Mouse (Mus musculus) heart, adult 2 months (tissue): ENCODE data around the gene Hgfac. TPM values are rescaled to one million over a fixed set of nuclear protein-coding genes. Genes with fewer than 3 reads are reported as not detected.

Experiments used
- DNase-seq, 2 experiments: peaks; one replicate each; pipeline ENCODE4 v3.0.0; 2021
- H3K27ac ChIP-seq: fragments of 200-600 bp; 2 replicates; pipeline ENCODE4 v1.8.1; 2022
- H3K27me3 ChIP-seq: fragments of 200-500 bp; 2 replicates; pipeline ENCODE4 v1.6.1; 2012; ENCODE audit warnings: mild to moderate bottlenecking, low read length, inconsistent platforms, mixed read lengths; ENCODE audit not compliant: control insufficient read depth, insufficient read depth
- H3K36me3 ChIP-seq: fragments of 200-500 bp; 2 replicates; pipeline ENCODE4 v1.6.1; 2012; ENCODE audit warnings: low read length, inconsistent platforms; ENCODE audit not compliant: control insufficient read depth, insufficient read depth
- H3K4me1 ChIP-seq: fragments of 200-500 bp; 2 replicates; pipeline ENCODE4 v1.6.1; 2011; ENCODE audit warnings: low read length; ENCODE audit not compliant: control insufficient read depth, insufficient read depth
- H3K4me3 ChIP-seq: fragments of 200-600 bp; 2 replicates; pipeline ENCODE4 v1.8.1; 2022
- H3K79me2 ChIP-seq: fragments of 200-500 bp; replicated peaks from 2 replicates; pipeline ENCODE4 v1.6.1; 2012; ENCODE audit warnings: mild to moderate bottlenecking, inconsistent platforms, low read length, moderate library complexity, mixed read lengths; ENCODE audit not compliant: control insufficient read depth, insufficient read depth
- H3K9ac ChIP-seq: fragments of 200-500 bp; 2 replicates; pipeline ENCODE4 v1.6.1; 2012; ENCODE audit warnings: low read depth, mild to moderate bottlenecking, control low read depth, inconsistent platforms, low read length, mixed read lengths
- CTCF ChIP-seq: fragments of 200-600 bp; IDR thresholded peaks from 2 replicates; pipeline ENCODE4 v1.8.1; 2022; ENCODE audit warnings: antibody characterized with exemption, mild to moderate bottlenecking, moderate library complexity
- EP300 ChIP-seq: fragments of 200-500 bp; IDR thresholded peaks from 2 replicates; pipeline ENCODE4 v1.6.1; 2011; ENCODE audit warnings: low read depth, low read length, control low read depth; ENCODE audit not compliant: insufficient read depth
- POLR2A ChIP-seq: fragments of 200-500 bp; IDR thresholded peaks from 2 replicates; pipeline ENCODE4 v1.6.1; 2011; ENCODE audit warnings: mild to moderate bottlenecking, low read depth, low read length, control low read depth; ENCODE audit not compliant: insufficient read depth
- WGBS: fragments of 180-500 bp; shearing (Covaris S2); methylation state at CpG from one replicate; pipeline ENCODE4 v1.1.7; 2018; 5-methylcytosine and 5-hydroxymethylcytosine counted together
- intact Hi-C: fragments of 180-260 bp; cut with DNase I; formaldehyde crosslinking; loops from one replicate; pipeline ENCODE4 v1.15.1; 2025
- microRNA-seq, 2 experiments: library from miRNA; unstranded; fragments of <30 nt; microRNA quantifications; one replicate each; pipeline ENCODE4 v1.2.0; 2021
- polyA plus RNA-seq: library from polyadenylated mRNA; depleted of rRNA; stranded (reverse); fragments of >200 nt; gene quantifications from 2 replicates; pipeline ENCODE4 v1.2.3, GENCODE M21; 2012; rRNA removed
- total RNA-seq, 2 experiments: library from RNA; stranded (reverse); gene quantifications; 2 replicates each; pipeline ENCODE4 v1.2.3; 2021

The Hgfac gene
- total and polyA plus RNA-seq, 3 experiments, result 0.47 to 1.3 (median 0.96) TPM

- DNase-seq, result no peak
- Histone ChIP-seq H3K79me2 (no peaks in the 10 kb centered on the region), H3K4me1 (no peaks in the 10 kb centered on the region), H3K9ac (no peak overlapping the region), H3K27ac (no peak overlapping the region), H3K4me3 (no peak overlapping the region), H3K36me3 (no peaks in the 10 kb centered on the region), H3K27me3 (no peaks in the 10 kb centered on the region)
- WGBS, result 75% methylated on average over 5 of the region's 5 CpGs
- intact Hi-C loops, result loop anchor here (5.0 kb wide), 1 partner anchor 37 kb away; no protein-coding TSS in a partner anchor
- TF ChIP-seq EP300 (no peak), CTCF (no peak), POLR2A (no peak)
Measured at GRCm38 (mm10) chr5:35089614-35089963, 48.3 kb downstream of the Hgfac start.

- H3K4me1 ChIP-seq, result no peaks in the 10 kb centered on the region
- WGBS, result 85% methylated on average over 3 of the region's 3 CpGs
- no peaks in the 10 kb centered on the region for H3K36me3 ChIP-seq
- H3K27me3 ChIP-seq, result no peaks in the 10 kb centered on the region
- H3K4me3 ChIP-seq, result no peak overlapping the region
- no peak for DNase-seq
- no peak overlapping the region for H3K27ac ChIP-seq
- no peak for TF ChIP-seq POLR2A
- no peak for TF ChIP-seq CTCF
- TF ChIP-seq EP300, result no peak
- intact Hi-C loops, result no loop called here
- H3K9ac ChIP-seq, result no peak overlapping the region
- H3K79me2 ChIP-seq, result no peaks in the 10 kb centered on the region
Measured at GRCm38 (mm10) chr5:35091636-35092035, 50.3 kb downstream of the Hgfac start.

Small RNA genes within 50 kb of the gene (microRNA-seq; reads per million reads assigned to microRNA genes)
- 5.0 to 7.9 reads per million in 2 experiments for gene Mir3097

Other genes with a start within 250 kb of the Hgfac start
- gene Msantd1, start 133.5 kb upstream of the Hgfac start, total RNA-seq, result under 1 TPM in 1 of 2 experiments, not detected in 1; 0.66 TPM
- 0.96 and 1.0 TPM in 2 replicates for gene Msantd1, start 133.5 kb upstream of the Hgfac start, polyA plus RNA-seq
- gene Rgs12, start 92.1 kb upstream of the Hgfac start, total RNA-seq, result 10 to 100 TPM; 13.1 to 16.5 TPM
- gene Rgs12, start 92.1 kb upstream of the Hgfac start, polyA plus RNA-seq, result 26.2 and 27.7 TPM in 2 replicates
- 10 to 100 TPM; 34.9 to 35.6 TPM for gene Dok7, start 15.3 kb downstream of the Hgfac start, total RNA-seq
- gene Dok7, start 15.3 kb downstream of the Hgfac start, polyA plus RNA-seq, result 23.8 and 25.4 TPM in 2 replicates
- 10 to 100 TPM; 49.0 to 59.0 TPM for gene Lrpap1, start 64.3 kb downstream of the Hgfac start, total RNA-seq
- gene Lrpap1, start 64.3 kb downstream of the Hgfac start, polyA plus RNA-seq, result 33.1 and 39.4 TPM in 2 replicates
- under 1 TPM; 0.43 to 0.52 TPM for gene Adra2c, start 236.8 kb downstream of the Hgfac start, total RNA-seq
- gene Adra2c, start 236.8 kb downstream of the Hgfac start, polyA plus RNA-seq, result 0.23 and 0.43 TPM in 2 replicates